28 mouse cellular contexts compared by ENCODE assay signal in genomic region chr1:66113916-66114315, GRCm38 (mm10).
A peak's percentile ranks its signal among the peaks of the same experiment; 100 is the strongest.
DNase-seq lines count a peak whose midpoint lies in the region; ATAC-seq and TF ChIP-seq lines count a peak whose summit lies in the region.
"Had no signal": no experiment of that assay in that cellular context is flagged by ENCODE, and none has a peak within 500 bp of the region (broad histone marks: within the 10 kb centered on the region; RNA-seq: fewer than 3 reads in every experiment).

No protein-coding gene starts in this region.

- H3K4me1 ChIP-seq in intestine, postnatal 0 days (replicated peaks; ENCODE audit: control insufficient read depth, insufficient read depth, low read length), result no peaks in the 10 kb centered on the region
- no peaks in the 10 kb centered on the region for H3K4me1 ChIP-seq in intestine, embryonic 15.5 days (replicated peaks)
- no peaks in the 10 kb centered on the region for H3K4me1 ChIP-seq in lung, embryonic 14.5 days (ENCODE audit: insufficient read depth)
- H3K4me1 ChIP-seq in lung, adult 2 months (ENCODE audit: control insufficient read depth, insufficient read depth, low read length), result no peaks in the 10 kb centered on the region
- H3K4me1 ChIP-seq: forebrain, embryonic 10.5 days; forebrain, embryonic 15.5 days; heart, embryonic 10.5 days; hindbrain, embryonic 12.5 days; liver, embryonic 12.5 days; megakaryocyte, embryonic 14.5 days; midbrain, embryonic 12.5 days; neural tube, embryonic 12.5 days; stomach, embryonic 15.5 days had no signal

- no peak overlapping the region for H3K4me2 ChIP-seq in intestine, postnatal 0 days (replicated peaks; ENCODE audit: low read depth)
- H3K4me2 ChIP-seq in intestine, embryonic 15.5 days (replicated peaks), result no peak overlapping the region
- no peak overlapping the region for H3K4me2 ChIP-seq in lung, embryonic 14.5 days
- H3K4me2 ChIP-seq: forebrain, embryonic 15.5 days; hindbrain, embryonic 12.5 days; limb, embryonic 13.5 days; liver, embryonic 12.5 days; midbrain, embryonic 12.5 days; neural tube, embryonic 12.5 days; stomach, embryonic 15.5 days had no signal

- peak; percentile 6 for DNase-seq in lung, embryonic 14.5 days
- DNase-seq in lung, adult 2 months, result no peak
- DNase-seq in kidney, postnatal 10 days, result peak; percentile 20
- peak; percentile 1 for DNase-seq in skeletal muscle tissue, adult 2 months (ENCODE audit: low read depth, low spot score)
- no peak for DNase-seq in right cerebral cortex, adult 2 months (ENCODE audit: low spot score in 2 of 2)
- DNase-seq: adrenal gland, adult 2 months; cerebellum, adult 2 months; gastrocnemius, postnatal 25 days; heart, adult 11 months; heart, postnatal 36 days; liver, postnatal 0 days had no signal

- ATAC-seq in intestine, postnatal 0 days, result 0 out of 2 replicates have a peak, but pooled peaks have one; percentile 31
- no peak for ATAC-seq in intestine, embryonic 15.5 days
- no peak for ATAC-seq in lung, embryonic 14.5 days (ENCODE audit: insufficient read depth)
- ATAC-seq: CD4-positive, CD25-positive, alpha-beta regulatory T cell, adult 4 months; forebrain, embryonic 15.5 days; hindbrain, postnatal 0 days; intestine, embryonic 16.5 days; liver, embryonic 12.5 days; liver, postnatal 0 days had no signal

- H3K9ac ChIP-seq in intestine, postnatal 0 days (ENCODE audit: low read depth, low read length), result no peak overlapping the region
- H3K9ac ChIP-seq in intestine, embryonic 15.5 days, result no peak overlapping the region
- H3K9ac ChIP-seq in lung, embryonic 14.5 days, result no peak overlapping the region
- H3K9ac ChIP-seq: forebrain, embryonic 15.5 days; hindbrain, embryonic 12.5 days; limb, embryonic 13.5 days; liver, embryonic 12.5 days; liver, postnatal 0 days; midbrain, embryonic 12.5 days; neural tube, embryonic 12.5 days; stomach, embryonic 15.5 days had no signal

- no peak for TF ChIP-seq POLR2A in lung, adult 2 months (IDR thresholded peaks at IDR 0.05; ENCODE audit: borderline replicate concordance, extremely low read depth, low read depth, low read length)

- 13% methylated on average over 1 of the region's 1 CpGs for whole genome bisulfite sequencing in intestine, postnatal 0 days
- WGBS in intestine, embryonic 15.5 days, result 41% methylated on average over 1 of the region's 1 CpGs
- 33% methylated on average over 1 of the region's 1 CpGs for WGBS in lung, embryonic 14.5 days
- WGBS in lung, adult 2 months, result 26% methylated on average over 1 of the region's 1 CpGs

- TF ChIP-seq CTCF in intestine, postnatal 0 days (IDR thresholded peaks at IDR 0.05; ENCODE audit: low read depth), result no peak
- TF ChIP-seq CTCF in lung, embryonic 14.5 days (IDR thresholded peaks at IDR 0.05; ENCODE audit: low read depth), result no peak
- no peak for TF ChIP-seq CTCF in lung, adult 2 months (IDR thresholded peaks at IDR 0.05; ENCODE audit: insufficient read depth, low read length)

- no peaks in the 10 kb centered on the region for H3K36me3 ChIP-seq in intestine, postnatal 0 days (ENCODE audit: control insufficient read depth, insufficient read depth)
- no peaks in the 10 kb centered on the region for H3K36me3 ChIP-seq in intestine, embryonic 15.5 days
- no peaks in the 10 kb centered on the region for H3K36me3 ChIP-seq in lung, embryonic 14.5 days (ENCODE audit: insufficient read depth)
- H3K36me3 ChIP-seq: forebrain, embryonic 10.5 days; forebrain, embryonic 15.5 days; heart, embryonic 10.5 days; hindbrain, embryonic 12.5 days; limb, embryonic 13.5 days; liver, embryonic 12.5 days; midbrain, embryonic 12.5 days; neural tube, embryonic 12.5 days; stomach, embryonic 15.5 days had no signal

- H3K27ac ChIP-seq in intestine, postnatal 0 days (ENCODE audit: low read depth, low read length), result no peak overlapping the region
- H3K27ac ChIP-seq in intestine, embryonic 15.5 days, result no peak overlapping the region
- no peak overlapping the region for H3K27ac ChIP-seq in lung, embryonic 14.5 days (ENCODE audit: low read depth)
- H3K27ac ChIP-seq: forebrain, embryonic 10.5 days; forebrain, embryonic 15.5 days; heart, embryonic 10.5 days; hindbrain, embryonic 12.5 days; hindbrain, postnatal 0 days; layer of hippocampus, adult 2 months; limb, embryonic 13.5 days; liver, embryonic 12.5 days; midbrain, embryonic 12.5 days; neural tube, embryonic 12.5 days; stomach, embryonic 15.5 days had no signal

- no peak overlapping the region for H3K4me3 ChIP-seq in intestine, postnatal 0 days (ENCODE audit: low read depth, low read length)
- H3K4me3 ChIP-seq in intestine, embryonic 15.5 days (replicated peaks), result no peak overlapping the region
- H3K4me3 ChIP-seq in lung, embryonic 14.5 days (ENCODE audit: low read depth, low read length), result no peak overlapping the region
- no peak overlapping the region for H3K4me3 ChIP-seq in lung, adult 2 months (replicated peaks; ENCODE audit: extremely low read depth, low read depth, low read length)
- H3K4me3 ChIP-seq: forebrain, embryonic 10.5 days; forebrain, embryonic 15.5 days; heart, embryonic 10.5 days; hindbrain, embryonic 12.5 days; layer of hippocampus, adult 2 months; limb, embryonic 13.5 days; liver, embryonic 12.5 days; megakaryocyte, embryonic 14.5 days; midbrain, embryonic 12.5 days; myocyte; neural tube, embryonic 12.5 days; stomach, embryonic 15.5 days had no signal

- no peaks in the 10 kb centered on the region for H3K27me3 ChIP-seq in intestine, postnatal 0 days (replicated peaks; ENCODE audit: control insufficient read depth, insufficient read depth, low read length)
- no peaks in the 10 kb centered on the region for H3K27me3 ChIP-seq in intestine, embryonic 15.5 days (replicated peaks)
- H3K27me3 ChIP-seq in lung, embryonic 14.5 days (ENCODE audit: insufficient read depth, low read length), result no peaks in the 10 kb centered on the region
- H3K27me3 ChIP-seq: forebrain, embryonic 15.5 days; hindbrain, embryonic 12.5 days; limb, embryonic 13.5 days; liver, embryonic 12.5 days; megakaryocyte, embryonic 14.5 days; midbrain, embryonic 12.5 days; neural tube, embryonic 12.5 days; stomach, embryonic 15.5 days had no signal

- H3K9me3 ChIP-seq in intestine, postnatal 0 days (ENCODE audit: control insufficient read depth), result no peaks in the 10 kb centered on the region
- no peaks in the 10 kb centered on the region for H3K9me3 ChIP-seq in intestine, embryonic 15.5 days
- no peaks in the 10 kb centered on the region for H3K9me3 ChIP-seq in lung, embryonic 14.5 days (ENCODE audit: low read depth, low read length)
- H3K9me3 ChIP-seq: forebrain, embryonic 10.5 days; forebrain, embryonic 15.5 days; heart, embryonic 10.5 days; hindbrain, embryonic 12.5 days; liver, embryonic 12.5 days; megakaryocyte, embryonic 14.5 days; stomach, embryonic 15.5 days had no signal

Comparison
In these comparisons a context has a peak if more than half of its experiments do, and no peak if none do; other contexts are left out.
1. DNase-seq: peak in lung, embryonic 14.5 days (single experiment), kidney, postnatal 10 days (single experiment) and skeletal muscle tissue, adult 2 months (single experiment); none in lung, adult 2 months (single experiment) and right cerebral cortex, adult 2 months (0 of 2).